Mouse (Mus musculus): ENCODE measurements at regions not wholly inside any gene's neighbourhood (a gene's known extent, or its start where the extent isn't known, plus 50 kb on each side); places are given as distances from the start of the nearest gene placed in this dataset.

DNA sequence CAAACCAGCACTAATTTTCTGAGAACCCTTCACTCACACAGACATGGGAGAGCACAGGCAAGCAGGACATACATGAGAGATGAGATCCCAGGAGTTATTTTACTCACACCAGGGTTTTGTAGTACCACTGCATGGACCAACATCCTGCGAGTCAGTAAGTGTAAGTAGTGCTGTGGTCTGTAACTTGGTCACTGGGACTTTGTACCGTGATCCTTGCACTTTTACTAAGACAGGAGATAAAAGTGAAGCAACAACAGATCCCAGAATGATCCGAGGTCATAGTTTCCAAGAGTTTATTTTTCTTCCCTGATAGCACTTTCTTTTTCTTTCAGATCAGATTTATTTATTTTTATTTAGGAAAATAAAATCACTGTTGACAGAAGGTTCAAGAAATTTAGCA lies 54.1 kb upstream of the Mtap start:
- no peak for TF ChIP-seq CTCF (conservative IDR thresholded peaks at IDR 0.05; ENCODE audit: insufficient read depth, insufficient read length, low read depth, low read length)
- no peak for TF ChIP-seq POLR2A (IDR thresholded peaks at IDR 0.05; ENCODE audit: low read depth, low read length)

Data from kidney, adult 2 months (tissue).